21 mouse cellular contexts compared by ENCODE assay signal in genomic region chr1:89403551-89404050, GRCm38 (mm10). TPM values are rescaled to one million over a fixed set of nuclear protein-coding genes. Genes with fewer than 3 reads are reported as not detected.
DNase-seq lines count a peak whose midpoint lies in the region; ATAC-seq and TF ChIP-seq lines count a peak whose summit lies in the region.
"Had no signal": no experiment of that assay in that cellular context is flagged by ENCODE, and none has a peak within 500 bp of the region (broad histone marks: within the 10 kb centered on the region; RNA-seq: fewer than 3 reads in every experiment).

No protein-coding gene starts in this region.

- no peak overlapping the region for H3K4me2 ChIP-seq in kidney, embryonic 16.5 days (replicated peaks; ENCODE audit: low read depth, low read length)
- no peak overlapping the region for H3K4me2 ChIP-seq in intestine, postnatal 0 days (replicated peaks; ENCODE audit: low read depth)
- H3K4me2 ChIP-seq: heart, embryonic 11.5 days; hindbrain, embryonic 13.5 days had no signal

- H3K36me3 ChIP-seq in kidney, embryonic 16.5 days (ENCODE audit: insufficient read depth, low read length), result no peaks in the 10 kb centered on the region
- H3K36me3 ChIP-seq in intestine, postnatal 0 days (ENCODE audit: control insufficient read depth, insufficient read depth), result no peaks in the 10 kb centered on the region
- H3K36me3 ChIP-seq: hindbrain, embryonic 10.5 days; hindbrain, embryonic 13.5 days had no signal

- no peak overlapping the region for H3K27ac ChIP-seq in kidney, embryonic 16.5 days (ENCODE audit: low read length)
- no peak overlapping the region for H3K27ac ChIP-seq in intestine, postnatal 0 days (ENCODE audit: low read depth, low read length)
- H3K27ac ChIP-seq: heart, adult 2 months; hindbrain, embryonic 10.5 days; hindbrain, embryonic 13.5 days had no signal

- no peaks in the 10 kb centered on the region for H3K27me3 ChIP-seq in kidney, embryonic 16.5 days (ENCODE audit: insufficient read depth, low read length)
- H3K27me3 ChIP-seq in intestine, postnatal 0 days (replicated peaks; ENCODE audit: control insufficient read depth, insufficient read depth, low read length), result no peaks in the 10 kb centered on the region

- H3K4me1 ChIP-seq in kidney, embryonic 16.5 days (ENCODE audit: insufficient read depth, low read length), result no peaks in the 10 kb centered on the region
- H3K4me1 ChIP-seq in intestine, postnatal 0 days (replicated peaks; ENCODE audit: control insufficient read depth, insufficient read depth, low read length), result no peaks in the 10 kb centered on the region

- no peaks in the 10 kb centered on the region for H3K9me3 ChIP-seq in kidney, embryonic 16.5 days (ENCODE audit: low read length)
- H3K9me3 ChIP-seq in intestine, postnatal 0 days (ENCODE audit: control insufficient read depth), result no peaks in the 10 kb centered on the region

- H3K9ac ChIP-seq in kidney, embryonic 16.5 days (replicated peaks; ENCODE audit: low read length), result no peak overlapping the region
- no peak overlapping the region for H3K9ac ChIP-seq in intestine, postnatal 0 days (ENCODE audit: low read depth, low read length)
- H3K9ac ChIP-seq: hindbrain, embryonic 13.5 days had no signal

- ATAC-seq in kidney, embryonic 16.5 days (ENCODE audit: low FRiP score, low TSS enrichment), result no peak
- ATAC-seq in intestine, postnatal 0 days, result 0 out of 2 replicates have a peak, but pooled peaks have one; percentile 67
- no peak for ATAC-seq in erythroid progenitor cell, adult 5-6 weeks (replicated peaks; ENCODE audit: low FRiP score, poor library complexity, severe bottlenecking)
- ATAC-seq: activated CD4-positive, CD25-positive, alpha-beta regulatory T cell, adult 4 months; hindbrain, embryonic 16.5 days had no signal

- TF ChIP-seq CTCF in intestine, postnatal 0 days (IDR thresholded peaks at IDR 0.05; ENCODE audit: low read depth), result no peak

- peak; percentile 17 for DNase-seq in kidney, adult 11 months
- no peak for DNase-seq in kidney, postnatal 25 days
- DNase-seq in kidney, adult 8-10 months, result peak; percentile 10 to 47
- DNase-seq in forelimb bud, embryonic 11.5 days (ENCODE audit: low read depth, low spot score), result peak; percentile 9
- no peak for DNase-seq in adrenal gland, postnatal 14 days
- DNase-seq: adrenal gland, adult 8-10 months; adrenal gland, postnatal 36 days; cerebellum, adult 18-20 months; cerebellum, adult 9-10 months; cerebellum, postnatal 14 days; gastrocnemius, postnatal 10 days; gastrocnemius, postnatal 36 days; heart, adult 2 months had no signal

- H3K4me3 ChIP-seq in kidney, embryonic 16.5 days (ENCODE audit: low read length), result no peak overlapping the region
- H3K4me3 ChIP-seq in intestine, postnatal 0 days (ENCODE audit: low read depth, low read length), result no peak overlapping the region
- H3K4me3 ChIP-seq: heart, adult 2 months; hindbrain, embryonic 10.5 days; hindbrain, embryonic 13.5 days had no signal

- WGBS in kidney, embryonic 16.5 days, result 53% methylated on average over 7 of the region's 7 CpGs
- 36% methylated on average over 7 of the region's 7 CpGs for WGBS in intestine, postnatal 0 days

RNA-seq across cellular contexts. Expression of gene Agap1, which starts 51.0 kb away (rescaled TPM):
- 7.7 and 8.9 TPM in 2 replicates for polyA plus RNA-seq in kidney, embryonic 16.5 days (2015; fragmentation: Nextera tagmentation; extraction: Ambion mirVana)
- polyA plus RNA-seq in intestine, postnatal 0 days (2015; fragmentation: Nextera tagmentation; extraction: Ambion mirVana), result 6.1 and 7.0 TPM in 2 replicates
- 56.2 and 57.6 TPM in 2 replicates for total RNA-seq in adrenal gland, postnatal 14 days (2021)
- 8.4 and 11.2 TPM in 2 replicates for total RNA-seq in erythroid progenitor cell, adult 5-6 weeks (2015; ENCODE audit: low replicate concordance)
- total RNA-seq in erythroid progenitor cell, adult 5-6 weeks (2017; ENCODE audit: low replicate concordance), result 8.3 and 10.1 TPM in 2 replicates

Comparison
In these comparisons a context has a peak if more than half of its experiments do, and no peak if none do; other contexts are left out.
1. DNase-seq: peak in kidney, adult 11 months (single experiment), kidney, adult 8-10 months (2 of 2) and forelimb bud, embryonic 11.5 days (single experiment); none in kidney, postnatal 25 days (0 of 2) and adrenal gland, postnatal 14 days (single experiment).